Mouse (Mus musculus) mesoderm, embryonic 11.5 days (tissue): ENCODE data around the gene Atp2b4.

Source experiments
- DNase-seq: peaks from one replicate; pipeline ENCODE4 v3.0.0-alpha.2; 2012; ENCODE audit warnings: low read depth, low spot score

Gene Atp2b4

GRCm38 (mm10) chr1:133800948-133801393 lies at the start of gene Atp2b4:
Gene Atp2b4, minus strand, starts transcription at chr1:133801041.
- peak; percentile 91 for DNase-seq

GRCm38 (mm10) chr1:133844734-133845133 lies 43.9 kb upstream of the Atp2b4 start:
- DNase-seq: no peak

GRCm38 (mm10) chr1:133843900-133844299 lies 43.1 kb upstream of the Atp2b4 start:
- DNase-seq: no peak

- no peak for DNase-seq
These were observed 42.5 kb upstream of the Atp2b4 start for GRCm38 (mm10) chr1:133843370-133843769.

GRCm38 (mm10) chr1:133842074-133842725 lies 41.4 kb upstream of the Atp2b4 start:
- DNase-seq: no peak

- no peak for DNase-seq
These were observed 40.5 kb upstream of the Atp2b4 start for GRCm38 (mm10) chr1:133841171-133841926.

GRCm38 (mm10) chr1:133840530-133840929 lies 39.7 kb upstream of the Atp2b4 start:
- no peak for DNase-seq

GRCm38 (mm10) chr1:133834309-133834708 lies 33.5 kb upstream of the Atp2b4 start:
- DNase-seq: no peak

- no peak for DNase-seq
These were observed 31.9 kb upstream of the Atp2b4 start for GRCm38 (mm10) chr1:133832781-133833180.

- no peak for DNase-seq
These were observed 25.4 kb upstream of the Atp2b4 start for GRCm38 (mm10) chr1:133826193-133826592.

- peak; percentile 69 for DNase-seq
These were observed 24.7 kb upstream of the Atp2b4 start for GRCm38 (mm10) chr1:133825543-133825942.

- DNase-seq: no peak
These were observed 24.3 kb upstream of the Atp2b4 start for GRCm38 (mm10) chr1:133825140-133825539.

GRCm38 (mm10) chr1:133821144-133821543 lies 20.3 kb upstream of the Atp2b4 start:
- DNase-seq: no peak

- DNase-seq: no peak
These were observed 19.3 kb upstream of the Atp2b4 start for GRCm38 (mm10) chr1:133820100-133820499.

- no peak for DNase-seq
These were observed 17.7 kb upstream of the Atp2b4 start for GRCm38 (mm10) chr1:133818531-133818930.

GRCm38 (mm10) chr1:133815747-133816491 lies 15.1 kb upstream of the Atp2b4 start:
- DNase-seq: no peak

GRCm38 (mm10) chr1:133809376-133809775 lies 8.5 kb upstream of the Atp2b4 start:
- no peak for DNase-seq

GRCm38 (mm10) chr1:133808020-133808419 lies 7.2 kb upstream of the Atp2b4 start:
- no peak for DNase-seq

- DNase-seq: no peak
These were observed 902 bp upstream of the Atp2b4 start for GRCm38 (mm10) chr1:133801743-133802142.

- DNase-seq: no peak
These were observed 329 bp downstream of the Atp2b4 start for GRCm38 (mm10) chr1:133800512-133800911.

- DNase-seq: no peak
These were observed 975 bp downstream of the Atp2b4 start for GRCm38 (mm10) chr1:133799686-133800445.
